Mouse (Mus musculus) brain, embryonic 14.5 days (tissue): Measurements from ENCODE around the gene Fmnl1.

ENCODE experiments used
- CTCF ChIP-seq: fragments of 200-500 bp; IDR thresholded peaks from 2 replicates; pipeline ENCODE4 v1.5.1; 2012; ENCODE audit warnings: inconsistent platforms, mild to moderate bottlenecking, moderate library complexity, borderline replicate concordance; ENCODE audit not compliant: insufficient read depth, insufficient read length; ENCODE audit errors: extremely low read depth
- POLR2A ChIP-seq: fragments of 200-500 bp; IDR thresholded peaks from 2 replicates; pipeline ENCODE4 v1.6.1; 2012; ENCODE audit warnings: mild to moderate bottlenecking, inconsistent platforms, borderline replicate concordance; ENCODE audit not compliant: poor library complexity, insufficient read depth, insufficient read length, severe bottlenecking; ENCODE audit errors: extremely low read depth

- TF ChIP-seq CTCF (no peak), POLR2A (no peak)
These were observed 346 bp downstream of the Fmnl1 start for GRCm38 (mm10) chr11:103171286-103171620.
